Mouse (Mus musculus): ENCODE measurements around the gene Hist1h3h.

GRCm38 (mm10) chr13:21711698-21712097 lies 5.8 kb upstream of the Hist1h3h start:
- TF ChIP-seq CTCF (IDR thresholded peaks at IDR 0.05; ENCODE audit: low read depth), result no peak
- peak; percentile 54 for TF ChIP-seq EP300 (IDR thresholded peaks at IDR 0.05; ENCODE audit: low read depth)

Measured in liver, postnatal 0 days (tissue).